Comparison of ENCODE assay signal across 18 mouse cellular contexts in the genomic region with DNA sequence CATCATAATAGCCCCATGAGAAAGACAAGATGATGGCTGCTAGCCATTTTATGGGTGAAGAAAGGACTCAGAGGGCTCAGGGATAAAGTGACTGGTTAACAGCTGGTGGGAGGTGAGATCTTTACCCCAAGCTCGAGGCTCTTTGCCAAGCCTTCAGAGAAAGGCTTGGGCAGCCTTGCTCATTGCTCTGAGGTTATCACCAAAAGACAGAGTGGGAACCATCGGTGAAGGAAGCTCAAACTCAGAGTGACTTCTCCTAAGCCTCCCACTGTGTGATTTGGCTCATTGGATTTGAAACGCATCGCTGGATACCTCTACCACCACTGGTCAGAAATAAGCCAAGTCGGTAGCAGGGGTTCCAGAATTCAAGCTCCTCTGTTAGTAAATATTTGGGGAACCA. TPM values are rescaled to one million over a fixed set of nuclear protein-coding genes. Genes with fewer than 3 reads are reported as not detected.
A peak's percentile ranks its signal among the peaks of the same experiment; 100 is the strongest.
DNase-seq lines count a peak whose midpoint lies in the region; ATAC-seq lines count a peak whose summit lies in the region.
"Had no signal": no experiment of that assay in that cellular context is flagged by ENCODE, and none has a peak within 500 bp of the region (broad histone marks: within the 10 kb centered on the region; RNA-seq: fewer than 3 reads in every experiment).

No protein-coding gene starts in this region.

- 6% methylated on average over 5 of the region's 5 CpGs for WGBS in forebrain, embryonic 12.5 days
- 4% methylated on average over 5 of the region's 5 CpGs for WGBS in forebrain, embryonic 13.5 days
- WGBS in midbrain, embryonic 11.5 days, result 7% methylated on average over 5 of the region's 5 CpGs
- WGBS in midbrain, embryonic 13.5 days, result 8% methylated on average over 5 of the region's 5 CpGs
- WGBS in embryonic facial prominence, embryonic 10.5 days, result 19% methylated on average over 5 of the region's 5 CpGs

- 0 out of 2 replicates have a peak overlapping the region, but pooled peaks have one; percentile 16 for H3K27ac ChIP-seq in forebrain, embryonic 12.5 days
- H3K27ac ChIP-seq in forebrain, embryonic 13.5 days, result no peak overlapping the region
- no peak overlapping the region; the same call in 1 of the 2 replicates for H3K27ac ChIP-seq in midbrain, embryonic 11.5 days (ENCODE audit: low read depth, low read length)
- no peak overlapping the region for H3K27ac ChIP-seq in midbrain, embryonic 13.5 days
- peak overlapping the region; percentile 83; the same call in 1 of the 2 replicates for H3K27ac ChIP-seq in embryonic facial prominence, embryonic 10.5 days (replicated peaks)
- H3K27ac ChIP-seq: limb, embryonic 12.5 days; liver, embryonic 15.5 days; lung, embryonic 15.5 days; stomach, postnatal 0 days had no signal

- no peak for ATAC-seq in forebrain, embryonic 12.5 days (ENCODE audit: low FRiP score)
- no peak for ATAC-seq in forebrain, embryonic 13.5 days
- no peak for ATAC-seq in midbrain, embryonic 11.5 days (ENCODE audit: low FRiP score)
- ATAC-seq in midbrain, embryonic 13.5 days, result no peak
- ATAC-seq: CD4-positive, CD25-positive, alpha-beta regulatory T cell, adult 4 months; intestine, postnatal 0 days had no signal

- peak; percentile 91 for DNase-seq in midbrain, embryonic 11.5 days (ENCODE audit: low spot score, missing footprints)
- no peak for DNase-seq in embryonic facial prominence, embryonic 10.5 days (ENCODE audit: low spot score)
- DNase-seq in kidney, postnatal 10 days, result no peak
- no peak for DNase-seq in urinary bladder, postnatal 10 days (ENCODE audit: low spot score)

- 0 out of 2 replicates have a peak overlapping the region, but pooled peaks have one; percentile 40 for H3K4me2 ChIP-seq in forebrain, embryonic 12.5 days
- H3K4me2 ChIP-seq in forebrain, embryonic 13.5 days, result no peak overlapping the region; the same call in 1 of the 2 replicates
- H3K4me2 ChIP-seq in midbrain, embryonic 11.5 days, result no peak overlapping the region
- H3K4me2 ChIP-seq in midbrain, embryonic 13.5 days (replicated peaks), result no peak overlapping the region

- H3K9me3 ChIP-seq in forebrain, embryonic 12.5 days, result no peaks in the 10 kb centered on the region
- no peaks in the 10 kb centered on the region for H3K9me3 ChIP-seq in forebrain, embryonic 13.5 days (replicated peaks)
- no peaks in the 10 kb centered on the region for H3K9me3 ChIP-seq in midbrain, embryonic 11.5 days (ENCODE audit: control insufficient read depth, low read length)
- no peaks in the 10 kb centered on the region for H3K9me3 ChIP-seq in midbrain, embryonic 13.5 days
- H3K9me3 ChIP-seq in embryonic facial prominence, embryonic 10.5 days, result no peaks in the 10 kb centered on the region
- H3K9me3 ChIP-seq: embryonic facial prominence, embryonic 13.5 days; hindbrain, embryonic 13.5 days; limb, embryonic 12.5 days; liver, embryonic 15.5 days; lung, embryonic 15.5 days; midbrain, embryonic 12.5 days; neural tube, embryonic 13.5 days had no signal

- H3K9ac ChIP-seq in forebrain, embryonic 12.5 days, result no peak overlapping the region
- no peak overlapping the region for H3K9ac ChIP-seq in forebrain, embryonic 13.5 days
- H3K9ac ChIP-seq in midbrain, embryonic 11.5 days (ENCODE audit: low read length), result no peak overlapping the region
- no peak overlapping the region for H3K9ac ChIP-seq in midbrain, embryonic 13.5 days (replicated peaks)
- H3K9ac ChIP-seq: embryonic facial prominence, embryonic 13.5 days; liver, embryonic 15.5 days; midbrain, embryonic 12.5 days had no signal

- H3K36me3 ChIP-seq in forebrain, embryonic 12.5 days (replicated peaks), result no peaks in the 10 kb centered on the region
- H3K36me3 ChIP-seq in forebrain, embryonic 13.5 days (ENCODE audit: poor library complexity, severe bottlenecking), result no peaks in the 10 kb centered on the region
- no peaks in the 10 kb centered on the region for H3K36me3 ChIP-seq in midbrain, embryonic 11.5 days (ENCODE audit: control insufficient read depth, insufficient read depth, low read length)
- no peaks in the 10 kb centered on the region for H3K36me3 ChIP-seq in midbrain, embryonic 13.5 days
- H3K36me3 ChIP-seq in embryonic facial prominence, embryonic 10.5 days (replicated peaks), result no peaks in the 10 kb centered on the region
- H3K36me3 ChIP-seq: embryonic facial prominence, embryonic 13.5 days; hindbrain, embryonic 13.5 days; limb, embryonic 12.5 days; liver, embryonic 15.5 days; lung, embryonic 15.5 days; midbrain, embryonic 12.5 days; neural tube, embryonic 13.5 days had no signal

- peaks cover 31% of the 10 kb centered on the region for H3K27me3 ChIP-seq in forebrain, embryonic 12.5 days
- no peaks in the 10 kb centered on the region for H3K27me3 ChIP-seq in forebrain, embryonic 13.5 days
- H3K27me3 ChIP-seq in midbrain, embryonic 11.5 days (ENCODE audit: control insufficient read depth, insufficient read depth, low read length), result peaks cover 39% of the 10 kb centered on the region
- peaks cover 49% of the 10 kb centered on the region for H3K27me3 ChIP-seq in midbrain, embryonic 13.5 days
- H3K27me3 ChIP-seq in embryonic facial prominence, embryonic 10.5 days (replicated peaks; ENCODE audit: low read depth, poor library complexity, severe bottlenecking), result peaks cover 22% of the 10 kb centered on the region
- H3K27me3 ChIP-seq: embryonic facial prominence, embryonic 13.5 days; hindbrain, embryonic 13.5 days; limb, embryonic 12.5 days; liver, embryonic 15.5 days; lung, embryonic 15.5 days; neural tube, embryonic 13.5 days had no signal

- peaks cover 6% of the 10 kb centered on the region for H3K4me1 ChIP-seq in forebrain, embryonic 12.5 days
- H3K4me1 ChIP-seq in forebrain, embryonic 13.5 days, result peaks cover 14% of the 10 kb centered on the region
- H3K4me1 ChIP-seq in midbrain, embryonic 11.5 days (ENCODE audit: control insufficient read depth, insufficient read depth, low read length), result peaks cover 7% of the 10 kb centered on the region; the same call in 1 of the 2 replicates
- peaks cover 10% of the 10 kb centered on the region; the same call in 1 of the 2 replicates for H3K4me1 ChIP-seq in midbrain, embryonic 13.5 days (replicated peaks)
- H3K4me1 ChIP-seq in embryonic facial prominence, embryonic 10.5 days, result peaks cover 17% of the 10 kb centered on the region
- H3K4me1 ChIP-seq: liver, embryonic 15.5 days had no signal

- no peak overlapping the region for H3K4me3 ChIP-seq in forebrain, embryonic 12.5 days (replicated peaks)
- no peak overlapping the region for H3K4me3 ChIP-seq in forebrain, embryonic 13.5 days
- H3K4me3 ChIP-seq in midbrain, embryonic 11.5 days (ENCODE audit: low read depth, low read length), result no peak overlapping the region
- H3K4me3 ChIP-seq in midbrain, embryonic 13.5 days (replicated peaks), result no peak overlapping the region
- no peak overlapping the region for H3K4me3 ChIP-seq in embryonic facial prominence, embryonic 10.5 days
- H3K4me3 ChIP-seq: erythroblast, embryonic 14.5 days; liver, embryonic 15.5 days had no signal

RNA-seq across cellular contexts. Expression of a gene that starts 19.1 kb away (rescaled TPM):
- 52.8 and 62.3 TPM in 2 replicates for polyA plus RNA-seq in forebrain, embryonic 12.5 days (2016; fragmentation: Nextera tagmentation; extraction: Ambion mirVana)
- 67.6 and 73.6 TPM in 2 replicates for polyA plus RNA-seq in forebrain, embryonic 13.5 days (2015; fragmentation: Nextera tagmentation; extraction: Ambion mirVana)
- polyA plus RNA-seq in midbrain, embryonic 11.5 days (2014; fragmentation: Nextera tagmentation; extraction: Ambion mirVana), result 21.1 and 24.8 TPM in 2 replicates
- polyA plus RNA-seq in midbrain, embryonic 13.5 days (2015; fragmentation: Nextera tagmentation; extraction: Ambion mirVana), result 41.9 and 47.1 TPM in 2 replicates
- 29.3 and 31.5 TPM in 2 replicates for polyA plus RNA-seq in embryonic facial prominence, embryonic 10.5 days (2016; fragmentation: Nextera tagmentation; extraction: Ambion mirVana)
- polyA plus RNA-seq: erythroblast, embryonic 14.5 days had no signal

Comparison
In these comparisons a context has a peak if more than half of its experiments do, and no peak if none do; other contexts are left out.
1. H3K27ac ChIP-seq: peak in forebrain, embryonic 12.5 days (single experiment) and embryonic facial prominence, embryonic 10.5 days (single experiment); none in forebrain, embryonic 13.5 days (single experiment), midbrain, embryonic 11.5 days (single experiment) and midbrain, embryonic 13.5 days (single experiment).